Mouse (Mus musculus): ENCODE measurements around the gene Wwox. TPM values are rescaled to one million over a fixed set of nuclear protein-coding genes. Genes with fewer than 3 reads are reported as not detected.

The Wwox gene
- polyA plus RNA-seq, 1 experiment from 2014 or later: 12.9 TPM

DNA sequence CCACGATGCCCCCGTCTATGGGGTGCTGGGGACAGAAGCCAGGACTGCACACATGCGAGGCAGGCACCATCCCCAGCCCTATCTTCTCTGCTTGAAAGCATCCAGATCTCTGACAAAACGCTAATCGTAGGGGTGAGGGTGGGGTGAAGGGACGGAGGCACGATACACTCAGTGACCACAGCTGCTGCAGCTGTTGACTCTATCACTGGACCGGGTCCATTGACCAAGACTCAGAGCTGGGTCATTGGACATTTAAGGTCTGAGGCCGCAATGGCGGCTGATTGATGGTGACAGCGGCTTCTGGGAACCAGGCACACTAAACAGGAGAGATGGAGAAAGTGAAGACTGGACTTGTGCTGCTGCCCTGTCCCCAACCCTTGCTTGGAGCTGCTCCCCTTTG lies 768.0 kb downstream of the Wwox start:
- no peaks in the 10 kb centered on the region for H3K9me3 ChIP-seq (ENCODE audit: control insufficient read depth, low read length)
- no peaks in the 10 kb centered on the region for H3K36me3 ChIP-seq (ENCODE audit: control insufficient read depth, insufficient read depth, low read length)
- H3K27ac ChIP-seq (replicated peaks; ENCODE audit: low read depth, low read length): no peak overlapping the region
- no peak overlapping the region for H3K4me3 ChIP-seq (replicated peaks; ENCODE audit: low read depth, low read length)
- H3K27me3 ChIP-seq (ENCODE audit: control insufficient read depth, insufficient read depth, low read length): no peaks in the 10 kb centered on the region
- ATAC-seq (ENCODE audit: low FRiP score, low TSS enrichment) (no peak), DNase-seq (no peak)
- 91% methylated on average over 11 of the region's 11 CpGs for WGBS
- H3K9ac ChIP-seq (replicated peaks; ENCODE audit: low read length): no peak overlapping the region
- H3K4me2 ChIP-seq (ENCODE audit: low read length): no peak overlapping the region
- no peaks in the 10 kb centered on the region for H3K4me1 ChIP-seq (ENCODE audit: control insufficient read depth, insufficient read depth, low read length)

DNA sequence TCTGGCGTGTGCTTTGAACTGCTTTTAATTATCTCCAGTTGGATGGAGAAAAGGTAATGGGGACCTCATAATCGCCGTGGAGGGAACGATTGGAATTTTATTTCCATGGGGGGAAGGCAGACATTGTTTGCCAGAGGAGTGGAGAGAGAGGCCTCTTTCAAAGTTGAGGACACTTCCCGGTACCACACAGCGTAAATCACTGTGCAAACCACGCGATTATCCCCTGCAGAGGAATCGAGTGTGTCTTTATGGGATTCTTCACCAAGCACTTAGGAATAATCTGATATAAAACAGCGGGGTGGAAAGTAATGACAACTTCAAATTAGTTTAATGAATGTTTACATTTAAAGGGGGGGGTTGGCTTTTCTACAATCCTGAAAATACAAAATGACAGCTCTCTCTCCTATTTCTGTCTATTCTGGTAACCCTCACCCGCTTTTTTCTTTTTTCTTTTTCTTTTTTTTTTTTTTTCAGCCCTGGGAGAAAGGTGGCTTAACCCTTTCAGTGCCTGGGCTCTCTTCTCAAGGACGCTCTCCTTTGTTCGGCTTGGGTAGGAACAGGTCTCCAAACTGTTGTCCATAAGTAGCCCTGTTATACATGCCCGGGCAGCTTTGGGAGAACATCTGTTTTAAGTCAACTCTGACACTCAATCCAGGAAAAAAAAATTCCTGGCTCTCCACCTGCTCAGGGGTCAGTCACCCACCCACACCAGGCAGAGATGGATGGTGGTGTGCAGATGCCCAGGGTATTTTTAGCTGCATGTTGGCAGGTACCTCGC lies 769.1 kb downstream of the Wwox start:
- Histone ChIP-seq H3K4me3 (replicated peaks; ENCODE audit: low read depth, low read length) (no peak overlapping the region), H3K36me3 (ENCODE audit: control insufficient read depth, insufficient read depth, low read length) (no peaks in the 10 kb centered on the region), H3K9ac (replicated peaks; ENCODE audit: low read length) (no peak overlapping the region), H3K4me2 (ENCODE audit: low read length) (0 out of 2 replicates have a peak overlapping the region, but pooled peaks have one; percentile 1), H3K4me1 (ENCODE audit: control insufficient read depth, insufficient read depth, low read length) (no peaks in the 10 kb centered on the region), H3K27ac (replicated peaks; ENCODE audit: low read depth, low read length) (no peak overlapping the region), H3K9me3 (ENCODE audit: control insufficient read depth, low read length) (no peaks in the 10 kb centered on the region), H3K27me3 (ENCODE audit: control insufficient read depth, insufficient read depth, low read length) (no peaks in the 10 kb centered on the region)
- 37% methylated on average over 15 of the region's 15 CpGs for WGBS
- DNase-seq (peak; percentile 42), ATAC-seq (ENCODE audit: low FRiP score, low TSS enrichment) (no peak)

DNA sequence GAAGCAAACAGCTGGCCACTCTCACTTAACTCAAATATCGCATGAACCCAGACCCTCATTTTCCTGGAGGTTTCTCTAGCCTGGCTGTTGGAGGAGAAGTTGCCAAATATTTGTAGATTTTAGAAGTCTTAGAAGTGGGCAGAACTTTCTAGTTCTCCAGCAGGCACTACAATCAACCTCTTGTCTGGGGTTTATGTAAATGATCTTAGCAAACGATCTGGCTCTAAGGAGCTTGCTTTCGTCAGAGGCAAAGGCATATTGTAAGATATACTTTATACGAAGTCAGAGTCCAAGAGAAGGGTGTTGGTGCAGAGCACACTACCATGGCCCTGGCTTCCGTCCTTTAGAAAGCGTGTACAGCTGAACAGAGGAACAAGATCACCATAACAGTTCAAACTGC lies 770.6 kb downstream of the Wwox start:
- Histone ChIP-seq H3K4me3 (replicated peaks; ENCODE audit: low read depth, low read length) (no peak overlapping the region), H3K4me1 (ENCODE audit: control insufficient read depth, insufficient read depth, low read length) (no peaks in the 10 kb centered on the region), H3K27ac (replicated peaks; ENCODE audit: low read depth, low read length) (no peak overlapping the region), H3K9me3 (ENCODE audit: control insufficient read depth, low read length) (no peaks in the 10 kb centered on the region), H3K36me3 (ENCODE audit: control insufficient read depth, insufficient read depth, low read length) (no peaks in the 10 kb centered on the region), H3K4me2 (ENCODE audit: low read length) (no peak overlapping the region), H3K27me3 (ENCODE audit: control insufficient read depth, insufficient read depth, low read length) (no peaks in the 10 kb centered on the region), H3K9ac (replicated peaks; ENCODE audit: low read length) (no peak overlapping the region)
- WGBS: 67% methylated on average over 6 of the region's 6 CpGs
- DNase-seq (no peak), ATAC-seq (ENCODE audit: low FRiP score, low TSS enrichment) (no peak)

DNA sequence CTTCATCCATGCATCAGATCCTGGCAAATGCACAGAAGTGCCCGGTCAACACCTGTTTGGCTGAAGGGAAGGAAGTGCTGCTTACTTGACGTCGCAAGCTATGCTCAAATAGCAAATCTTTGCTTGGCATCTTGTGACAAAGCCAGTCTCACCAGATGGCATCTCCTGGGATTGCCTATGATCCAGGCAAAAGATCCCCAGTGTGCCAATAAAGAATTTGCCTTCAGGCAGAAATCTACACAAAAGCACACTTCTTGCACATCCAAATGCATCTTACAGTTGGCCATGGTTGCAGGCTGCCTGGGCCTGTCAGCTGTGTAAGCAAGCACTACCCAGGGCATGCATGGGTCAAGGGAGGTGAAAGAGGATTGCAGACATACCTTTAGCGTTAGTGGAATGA lies 773.7 kb downstream of the Wwox start:
- no peaks in the 10 kb centered on the region for H3K4me1 ChIP-seq (ENCODE audit: control insufficient read depth, insufficient read depth, low read length)
- no peaks in the 10 kb centered on the region for H3K9me3 ChIP-seq (ENCODE audit: control insufficient read depth, low read length)
- ATAC-seq (ENCODE audit: low FRiP score, low TSS enrichment): no peak
- H3K27me3 ChIP-seq (ENCODE audit: control insufficient read depth, insufficient read depth, low read length): no peaks in the 10 kb centered on the region
- 84% methylated on average over 4 of the region's 4 CpGs for WGBS
- no peak overlapping the region for H3K9ac ChIP-seq (replicated peaks; ENCODE audit: low read length)
- H3K36me3 ChIP-seq (ENCODE audit: control insufficient read depth, insufficient read depth, low read length): no peaks in the 10 kb centered on the region
- no peak for DNase-seq
- no peak overlapping the region for H3K4me3 ChIP-seq (replicated peaks; ENCODE audit: low read depth, low read length)
- no peak overlapping the region for H3K27ac ChIP-seq (replicated peaks; ENCODE audit: low read depth, low read length)
- no peak overlapping the region for H3K4me2 ChIP-seq (ENCODE audit: low read length)

DNA sequence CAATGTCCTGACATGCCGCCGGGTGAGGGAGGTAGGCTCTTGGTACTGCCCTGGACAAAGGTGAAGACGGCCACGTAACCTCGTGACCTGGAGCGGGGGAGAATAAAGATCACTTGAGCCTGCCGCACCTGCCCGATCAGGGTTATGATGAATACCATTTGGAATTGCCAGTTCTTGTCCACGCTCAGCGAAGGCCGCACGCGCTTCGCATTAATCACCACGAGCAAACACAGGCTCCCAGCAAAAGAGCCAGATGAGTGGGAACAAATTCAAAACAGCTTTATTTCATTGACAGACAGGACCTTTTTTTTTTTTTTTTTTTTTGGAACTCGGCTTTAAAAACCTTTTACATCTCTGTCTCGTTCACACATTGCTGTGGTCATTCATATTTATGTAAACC lies 775.4 kb downstream of the Wwox start:
- Histone ChIP-seq H3K4me1 (ENCODE audit: control insufficient read depth, insufficient read depth, low read length) (no peaks in the 10 kb centered on the region), H3K36me3 (ENCODE audit: control insufficient read depth, insufficient read depth, low read length) (no peaks in the 10 kb centered on the region), H3K4me2 (ENCODE audit: low read length) (no peak overlapping the region), H3K9ac (replicated peaks; ENCODE audit: low read length) (no peak overlapping the region), H3K4me3 (replicated peaks; ENCODE audit: low read depth, low read length) (no peak overlapping the region), H3K27me3 (ENCODE audit: control insufficient read depth, insufficient read depth, low read length) (no peaks in the 10 kb centered on the region), H3K9me3 (ENCODE audit: control insufficient read depth, low read length) (no peaks in the 10 kb centered on the region), H3K27ac (replicated peaks; ENCODE audit: low read depth, low read length) (no peak overlapping the region)
- DNase-seq: no peak
- no peak for ATAC-seq (ENCODE audit: low FRiP score, low TSS enrichment)
- 57% methylated on average over 17 of the region's 17 CpGs for WGBS

DNA sequence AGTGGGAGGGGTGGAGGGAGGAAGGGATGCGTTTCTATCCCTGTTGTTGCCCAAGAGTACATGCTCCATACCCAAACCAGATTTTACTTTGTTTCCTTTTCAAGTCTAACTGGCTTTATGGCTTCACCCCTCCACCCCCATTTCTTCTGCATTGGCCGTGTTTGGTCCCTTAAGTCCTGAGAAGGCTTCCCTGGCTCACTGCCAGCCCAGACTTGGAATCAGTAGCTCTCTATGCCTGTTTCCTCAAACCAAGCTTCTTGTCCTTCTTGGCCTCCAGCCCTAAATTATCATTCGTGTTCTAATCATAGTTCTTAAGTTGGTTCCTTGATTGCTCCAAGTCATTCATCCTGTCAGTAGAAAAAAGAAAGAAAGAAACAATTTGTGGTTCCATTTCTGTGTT lies 777.3 kb downstream of the Wwox start:
- H3K27ac ChIP-seq (replicated peaks; ENCODE audit: low read depth, low read length): no peak overlapping the region
- no peak overlapping the region for H3K4me2 ChIP-seq (ENCODE audit: low read length)
- no peaks in the 10 kb centered on the region for H3K27me3 ChIP-seq (ENCODE audit: control insufficient read depth, insufficient read depth, low read length)
- DNase-seq: no peak
- H3K4me1 ChIP-seq (ENCODE audit: control insufficient read depth, insufficient read depth, low read length): no peaks in the 10 kb centered on the region
- ATAC-seq (ENCODE audit: low FRiP score, low TSS enrichment): no peak
- H3K9ac ChIP-seq (replicated peaks; ENCODE audit: low read length): no peak overlapping the region
- WGBS: 73% methylated on average over 3 of the region's 3 CpGs
- no peaks in the 10 kb centered on the region for H3K36me3 ChIP-seq (ENCODE audit: control insufficient read depth, insufficient read depth, low read length)
- H3K9me3 ChIP-seq (ENCODE audit: control insufficient read depth, low read length): no peaks in the 10 kb centered on the region
- no peak overlapping the region for H3K4me3 ChIP-seq (replicated peaks; ENCODE audit: low read depth, low read length)

DNA sequence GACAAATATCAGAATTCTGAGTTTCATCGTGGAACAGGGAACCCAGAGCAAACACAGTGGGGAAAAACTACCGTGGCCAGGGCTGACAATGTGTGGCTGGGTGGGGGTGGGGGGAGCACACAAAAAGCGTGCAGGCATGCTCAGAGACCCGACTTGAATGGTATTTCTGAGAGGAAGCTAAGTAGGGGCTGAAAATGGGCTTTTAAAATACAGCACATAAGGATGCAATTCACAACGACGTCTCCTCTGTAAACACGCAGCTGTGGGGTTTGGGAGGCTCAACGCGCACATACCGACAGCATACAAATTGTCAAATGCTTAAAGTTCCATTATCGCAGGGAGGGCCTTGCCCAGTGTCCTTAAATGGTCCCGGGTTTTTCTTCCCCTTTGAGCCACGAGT lies 783.1 kb downstream of the Wwox start:
- no peak overlapping the region for H3K27ac ChIP-seq (replicated peaks; ENCODE audit: low read depth, low read length)
- no peak for DNase-seq

DNA sequence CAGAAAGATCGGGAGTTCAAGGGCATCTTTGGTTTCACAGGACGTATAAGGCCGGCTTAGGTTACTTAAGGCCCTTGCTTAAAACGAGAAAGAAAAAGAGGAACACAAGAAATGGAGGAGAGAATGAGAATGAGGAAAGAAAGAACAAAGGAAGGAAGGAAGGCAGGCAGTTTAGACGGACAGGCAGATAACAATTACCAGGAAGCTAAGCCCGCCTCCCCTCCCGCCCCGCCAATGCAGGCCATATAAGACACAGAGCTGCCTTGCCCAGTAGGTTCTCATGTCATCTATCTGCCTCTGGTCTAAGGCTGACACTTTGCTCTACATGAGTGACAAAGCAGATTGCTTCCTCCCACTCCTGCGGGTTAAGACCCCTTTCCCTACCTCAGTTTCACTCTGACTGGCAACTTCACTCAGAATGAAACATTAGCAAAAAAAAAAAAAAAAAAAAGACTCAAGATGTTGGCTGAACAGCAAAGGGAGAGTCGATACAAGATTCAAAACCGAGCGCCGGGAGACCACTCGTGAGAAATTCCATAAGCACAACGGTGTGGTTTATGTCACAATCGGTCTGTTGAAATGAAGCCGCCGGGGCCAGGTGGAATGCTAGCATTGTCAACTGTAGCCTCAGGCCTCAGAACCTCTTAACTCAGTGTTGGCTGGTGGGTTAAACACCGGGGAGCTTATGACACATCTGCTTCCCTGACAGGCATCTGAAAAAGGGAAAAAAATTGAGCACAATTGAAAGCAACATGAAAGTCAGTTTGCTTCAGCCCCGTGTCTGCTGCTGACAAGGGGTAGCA lies 787.5 kb downstream of the Wwox start:
- WGBS: 70% methylated on average over 20 of the region's 20 CpGs
- Histone ChIP-seq H3K27ac (replicated peaks; ENCODE audit: low read depth, low read length) (no peak overlapping the region), H3K27me3 (ENCODE audit: control insufficient read depth, insufficient read depth, low read length) (no peaks in the 10 kb centered on the region), H3K36me3 (ENCODE audit: control insufficient read depth, insufficient read depth, low read length) (no peaks in the 10 kb centered on the region), H3K4me3 (replicated peaks; ENCODE audit: low read depth, low read length) (no peak overlapping the region), H3K9ac (replicated peaks; ENCODE audit: low read length) (no peak overlapping the region), H3K4me1 (ENCODE audit: control insufficient read depth, insufficient read depth, low read length) (no peaks in the 10 kb centered on the region), H3K9me3 (ENCODE audit: control insufficient read depth, low read length) (no peaks in the 10 kb centered on the region), H3K4me2 (ENCODE audit: low read length) (no peak overlapping the region)
- DNase-seq: peak; percentile 61
- no peak for ATAC-seq (ENCODE audit: low FRiP score, low TSS enrichment)

More for the DNA sequence above, 783.1 kb downstream of the Wwox start:
- 60% methylated on average over 13 of the region's 13 CpGs for WGBS
- no peak for ATAC-seq (ENCODE audit: low FRiP score, low TSS enrichment)
- Histone ChIP-seq H3K4me1 (ENCODE audit: control insufficient read depth, insufficient read depth, low read length) (no peaks in the 10 kb centered on the region), H3K4me3 (replicated peaks; ENCODE audit: low read depth, low read length) (no peak overlapping the region), H3K9me3 (ENCODE audit: control insufficient read depth, low read length) (no peaks in the 10 kb centered on the region), H3K36me3 (ENCODE audit: control insufficient read depth, insufficient read depth, low read length) (no peaks in the 10 kb centered on the region), H3K4me2 (ENCODE audit: low read length) (no peak overlapping the region), H3K27me3 (ENCODE audit: control insufficient read depth, insufficient read depth, low read length) (no peaks in the 10 kb centered on the region), H3K9ac (replicated peaks; ENCODE audit: low read length) (no peak overlapping the region)

DNA sequence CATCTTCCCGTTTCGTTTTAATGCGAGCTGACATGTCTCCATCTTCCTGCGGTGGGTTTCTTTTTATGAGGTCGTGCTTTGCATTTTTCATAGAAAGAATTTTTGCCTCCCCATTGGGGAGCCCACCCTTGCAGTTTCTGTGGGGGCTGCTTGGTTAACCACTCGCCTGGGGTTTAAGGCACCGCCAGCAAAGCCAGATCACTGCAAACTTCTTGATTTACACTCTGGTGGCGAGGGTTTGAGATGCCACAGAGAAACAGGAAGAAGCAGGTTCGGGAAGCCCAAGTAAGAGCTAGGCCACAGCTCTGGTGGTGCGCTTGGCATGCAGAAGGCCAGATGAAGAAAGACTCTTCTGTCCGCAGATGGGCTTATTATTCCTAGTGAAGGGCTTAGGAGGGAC lies 789.4 kb downstream of the Wwox start:
- Histone ChIP-seq H3K9me3 (ENCODE audit: control insufficient read depth, low read length) (no peaks in the 10 kb centered on the region), H3K4me2 (ENCODE audit: low read length) (no peak overlapping the region), H3K4me3 (replicated peaks; ENCODE audit: low read depth, low read length) (no peak overlapping the region), H3K36me3 (ENCODE audit: control insufficient read depth, insufficient read depth, low read length) (no peaks in the 10 kb centered on the region), H3K9ac (replicated peaks; ENCODE audit: low read length) (no peak overlapping the region), H3K27me3 (ENCODE audit: control insufficient read depth, insufficient read depth, low read length) (no peaks in the 10 kb centered on the region), H3K4me1 (ENCODE audit: control insufficient read depth, insufficient read depth, low read length) (no peaks in the 10 kb centered on the region), H3K27ac (replicated peaks; ENCODE audit: low read depth, low read length) (no peak overlapping the region)
- WGBS: 58% methylated on average over 11 of the region's 11 CpGs
- ATAC-seq (ENCODE audit: low FRiP score, low TSS enrichment): no peak
- DNase-seq: no peak
